Mouse (Mus musculus) heart, embryonic 10.5 days (tissue): ENCODE measurements around the gene Crybb1. TPM values are rescaled to one million over a fixed set of nuclear protein-coding genes. Genes with fewer than 3 reads are reported as not detected.

ENCODE experiments used
- DNase-seq: peaks from one replicate; pipeline ENCODE4 v3.0.0-alpha.2; 2017; ENCODE audit warnings: low spot score
- H3K27ac ChIP-seq: fragments of 300-500 bp; sonication (generic); 2 replicates; pipeline ENCODE4 v1.5.1; 2016; ENCODE audit warnings: mild to moderate bottlenecking
- H3K27me3 ChIP-seq: fragments of 300-500 bp; sonication (generic); 2 replicates; pipeline ENCODE4 v1.6.1; 2016; ENCODE audit warnings: mild to moderate bottlenecking; ENCODE audit not compliant: poor library complexity, insufficient read depth, severe bottlenecking
- H3K36me3 ChIP-seq: fragments of 300-500 bp; sonication (generic); 2 replicates; pipeline ENCODE4 v1.6.1; 2016; ENCODE audit warnings: mild to moderate bottlenecking, moderate library complexity
- H3K4me1 ChIP-seq: fragments of 300-500 bp; sonication (generic); 2 replicates; pipeline ENCODE4 v1.6.1; 2016; ENCODE audit warnings: mild to moderate bottlenecking
- H3K4me3 ChIP-seq: fragments of 300-500 bp; sonication (generic); 2 replicates; pipeline ENCODE4 v1.5.1; 2016; ENCODE audit warnings: mild to moderate bottlenecking, moderate library complexity
- H3K9me3 ChIP-seq: fragments of 300-500 bp; sonication (generic); 2 replicates; pipeline ENCODE4 v1.6.1; 2016; ENCODE audit warnings: mild to moderate bottlenecking, moderate library complexity
- WGBS: fragments of 180-500 bp; shearing (Covaris S2); methylation state at CpG from one replicate; pipeline ENCODE4 v1.1.7; 2016; 5-methylcytosine and 5-hydroxymethylcytosine counted together
- polyA plus RNA-seq: library from polyadenylated mRNA; unstranded; fragments of >200 nt; fragmentation: Nextera tagmentation; extraction: Ambion mirVana; gene quantifications from 2 replicates; pipeline ENCODE4 v1.2.1, GENCODE M21; 2016

Gene Crybb1
- polyA plus RNA-seq, 1 experiment from 2014 or later: not detected

GRCm38 (mm10) chr5:112240761-112241160, 14.9 kb upstream of the Crybb1 start:
- Histone ChIP-seq H3K27ac (no peak overlapping the region), H3K27me3 (peaks cover 51% of the 10 kb centered on the region), H3K9me3 (no peaks in the 10 kb centered on the region), H3K4me1 (peaks cover 25% of the 10 kb centered on the region), H3K36me3 (no peaks in the 10 kb centered on the region), H3K4me3 (0 out of 2 replicates have a peak overlapping the region, but pooled peaks have one; percentile 6)
- WGBS: under 1% methylated on average over 10 of the region's 10 CpGs
- peak; percentile 89 for DNase-seq

GRCm38 (mm10) chr5:112241849-112242248, 13.8 kb upstream of the Crybb1 start:
- WGBS: 76% methylated on average over 2 of the region's 2 CpGs
- no peaks in the 10 kb centered on the region for H3K9me3 ChIP-seq
- H3K27ac ChIP-seq: no peak overlapping the region
- no peak for DNase-seq
- no peak overlapping the region for H3K4me3 ChIP-seq
- H3K4me1 ChIP-seq: peaks cover 25% of the 10 kb centered on the region
- H3K27me3 ChIP-seq: peaks cover 50% of the 10 kb centered on the region
- no peaks in the 10 kb centered on the region for H3K36me3 ChIP-seq

GRCm38 (mm10) chr5:112242361-112242778, 13.2 kb upstream of the Crybb1 start:
- WGBS: 52% methylated on average over 5 of the region's 5 CpGs
- peak overlapping the region; percentile 29; the same call in 1 of the 2 replicates for H3K27ac ChIP-seq
- H3K9me3 ChIP-seq: no peaks in the 10 kb centered on the region
- DNase-seq: no peak
- no peak overlapping the region for H3K4me3 ChIP-seq
- H3K27me3 ChIP-seq: peaks cover 50% of the 10 kb centered on the region
- no peaks in the 10 kb centered on the region for H3K36me3 ChIP-seq
- peaks cover 24% of the 10 kb centered on the region for H3K4me1 ChIP-seq

DNA sequence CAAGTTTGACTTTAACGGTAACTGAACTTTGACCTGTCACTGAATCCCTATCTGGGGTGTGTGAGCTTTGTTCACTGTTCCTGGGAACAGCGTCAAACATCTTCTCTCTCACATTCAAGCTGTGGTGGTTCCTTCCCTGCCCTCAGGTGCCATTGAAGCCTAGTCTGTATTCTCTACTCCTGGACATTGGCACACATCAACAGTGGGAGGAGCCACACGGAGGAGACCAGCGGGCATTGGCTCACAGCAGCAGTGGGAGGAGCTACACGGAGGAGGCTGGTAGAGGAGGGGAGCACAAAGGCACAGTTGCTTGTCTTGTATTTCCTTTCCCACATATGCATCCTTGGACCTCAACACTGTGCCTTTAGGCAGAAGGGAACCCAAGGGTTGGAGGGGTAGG, 12.6 kb upstream of the Crybb1 start:
- WGBS: 51% methylated on average over 5 of the region's 5 CpGs
- no peaks in the 10 kb centered on the region for H3K36me3 ChIP-seq
- peaks cover 20% of the 10 kb centered on the region for H3K4me1 ChIP-seq
- 0 out of 2 replicates have a peak overlapping the region, but pooled peaks have one; percentile 36 for H3K27ac ChIP-seq
- H3K4me3 ChIP-seq: no peak overlapping the region
- DNase-seq: no peak
- H3K9me3 ChIP-seq: no peaks in the 10 kb centered on the region
- H3K27me3 ChIP-seq: peaks cover 49% of the 10 kb centered on the region

DNA sequence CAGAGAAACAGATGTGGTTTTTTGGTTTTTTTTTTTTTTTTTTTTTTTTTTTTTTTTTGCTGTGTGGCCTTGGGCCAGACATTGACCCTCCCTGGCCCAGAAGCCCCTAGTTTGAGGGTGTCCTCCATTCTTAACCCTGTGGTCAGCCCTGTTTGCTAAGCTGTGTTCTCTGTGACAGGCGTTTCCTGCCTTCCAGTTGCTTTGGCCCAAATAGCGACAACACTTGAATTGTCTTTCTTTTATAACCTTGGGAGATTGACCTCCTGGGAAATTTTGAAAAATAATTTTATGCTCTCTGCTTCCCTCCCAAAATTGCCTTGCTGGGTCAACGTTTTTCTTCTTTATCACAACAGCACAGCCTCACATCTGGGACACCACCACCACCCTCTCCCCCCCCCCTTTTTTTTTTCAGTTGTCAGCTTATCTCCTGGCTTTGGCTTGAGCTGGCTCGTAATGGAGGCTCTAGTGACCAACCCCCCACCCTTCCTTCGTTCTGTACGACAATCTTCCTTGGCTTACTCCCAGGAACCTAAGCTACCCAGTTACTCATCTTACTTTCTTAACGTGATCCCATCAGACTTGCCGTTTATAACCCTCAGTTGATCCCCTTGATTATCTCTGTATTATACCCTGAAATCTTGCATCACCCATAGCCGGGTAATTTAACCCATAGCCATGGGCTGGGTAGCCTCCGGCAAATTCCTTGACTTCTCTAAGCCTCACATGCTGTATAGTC, 11.9 kb upstream of the Crybb1 start:
- WGBS: 47% methylated on average over 10 of the region's 10 CpGs
- Histone ChIP-seq H3K36me3 (no peaks in the 10 kb centered on the region), H3K9me3 (no peaks in the 10 kb centered on the region), H3K4me1 (peaks cover 20% of the 10 kb centered on the region), H3K27me3 (peaks cover 47% of the 10 kb centered on the region), H3K27ac (peak overlapping the region; percentile 42), H3K4me3 (no peak overlapping the region)
- no peak for DNase-seq

DNA sequence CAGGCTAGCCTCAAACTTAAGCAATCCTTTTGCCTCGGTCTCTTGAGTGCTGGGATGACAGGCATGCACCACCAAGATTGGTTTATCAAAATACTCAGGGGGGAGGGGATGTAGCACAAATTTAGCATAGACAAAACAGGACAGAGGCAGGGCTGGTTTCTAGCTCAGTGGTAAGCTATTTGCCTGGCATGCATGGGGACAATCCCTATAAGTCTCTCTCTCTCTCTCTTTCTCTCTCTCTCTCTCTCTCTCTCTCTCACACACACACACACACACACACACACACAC, 11.4 kb upstream of the Crybb1 start:
- 24% methylated on average over 1 of the region's 1 CpGs for WGBS
- DNase-seq: no peak
- H3K4me3 ChIP-seq: no peak overlapping the region
- H3K36me3 ChIP-seq: no peaks in the 10 kb centered on the region
- H3K27me3 ChIP-seq: peaks cover 47% of the 10 kb centered on the region
- peak overlapping the region; percentile 42 for H3K27ac ChIP-seq
- no peaks in the 10 kb centered on the region for H3K9me3 ChIP-seq
- H3K4me1 ChIP-seq: peaks cover 20% of the 10 kb centered on the region

GRCm38 (mm10) chr5:112244890-112245615, 10.6 kb upstream of the Crybb1 start:
- 43% methylated on average over 8 of the region's 8 CpGs for WGBS
- no peak overlapping the region for H3K4me3 ChIP-seq
- no peak for DNase-seq
- no peak overlapping the region for H3K27ac ChIP-seq
- peaks cover 20% of the 10 kb centered on the region for H3K4me1 ChIP-seq
- H3K9me3 ChIP-seq: no peaks in the 10 kb centered on the region
- H3K27me3 ChIP-seq: peaks cover 42% of the 10 kb centered on the region
- H3K36me3 ChIP-seq: no peaks in the 10 kb centered on the region

GRCm38 (mm10) chr5:112247399-112247798, 8.2 kb upstream of the Crybb1 start:
- peaks cover 19% of the 10 kb centered on the region for H3K4me1 ChIP-seq
- no peak overlapping the region for H3K4me3 ChIP-seq
- no peak overlapping the region for H3K27ac ChIP-seq
- peaks cover 52% of the 10 kb centered on the region for H3K27me3 ChIP-seq
- WGBS: 41% methylated on average over 8 of the region's 8 CpGs
- H3K36me3 ChIP-seq: no peaks in the 10 kb centered on the region
- no peak for DNase-seq
- no peaks in the 10 kb centered on the region for H3K9me3 ChIP-seq

DNA sequence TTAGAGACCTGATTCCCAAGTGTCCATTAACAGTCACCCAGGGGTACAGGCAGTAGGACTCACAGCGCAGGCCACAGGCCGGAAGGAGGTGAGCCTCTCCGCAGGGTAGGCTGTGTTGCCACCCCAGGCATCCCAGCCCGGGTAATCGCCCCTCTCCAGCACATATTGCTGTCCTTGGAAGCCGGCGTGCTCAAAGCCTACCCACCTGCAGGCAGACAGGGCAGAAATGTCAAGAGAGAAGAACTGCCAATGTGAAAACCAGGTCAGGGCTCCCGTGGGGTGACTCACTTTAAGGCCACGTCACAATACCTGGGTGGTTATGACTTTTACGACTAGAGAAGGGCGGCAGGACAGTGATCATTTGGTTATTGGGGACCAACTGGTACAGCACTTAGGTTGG, 6.5 kb upstream of the Crybb1 start:
- peaks cover 22% of the 10 kb centered on the region for H3K4me1 ChIP-seq
- 84% methylated on average over 11 of the region's 11 CpGs for WGBS
- peaks cover 61% of the 10 kb centered on the region for H3K27me3 ChIP-seq
- no peaks in the 10 kb centered on the region for H3K36me3 ChIP-seq
- no peak overlapping the region for H3K27ac ChIP-seq
- no peak for DNase-seq
- H3K4me3 ChIP-seq: no peak overlapping the region
- no peaks in the 10 kb centered on the region for H3K9me3 ChIP-seq

DNA sequence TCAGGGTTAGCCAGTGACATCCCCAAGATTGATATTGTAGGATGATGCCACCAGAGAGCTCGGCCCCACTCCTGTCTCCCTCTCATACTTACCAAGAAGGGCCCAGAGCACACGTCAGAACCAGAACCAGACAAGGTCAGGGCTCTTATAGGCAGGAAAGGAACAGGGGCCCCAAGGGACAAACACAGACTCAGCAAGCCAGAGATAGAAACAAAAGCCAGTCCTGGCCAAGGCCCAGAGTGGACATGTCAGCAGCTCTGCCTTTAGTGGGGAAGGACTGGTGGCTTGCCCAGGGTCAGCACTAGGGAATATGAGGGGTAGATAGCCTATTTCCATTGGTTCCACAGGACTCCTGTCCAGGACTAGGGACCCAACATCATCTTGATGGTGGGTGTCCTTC, 3.2 kb upstream of the Crybb1 start, which contains the start of gene Cryba4:
Cryba4 (minus strand) TSS at position 119 of the 400 bp plus-strand sequence.
- Histone ChIP-seq H3K27ac (0 out of 2 replicates have a peak within 1 kb of the TSS, but pooled peaks have one; percentile 29), H3K9me3 (no peaks in the 10 kb centered on the region), H3K4me3 (no peak within 1 kb of the TSS), H3K27me3 (peaks cover 77% of the 10 kb centered on the region), H3K4me1 (peaks cover 17% of the 10 kb centered on the region), H3K36me3 (no peaks in the 10 kb centered on the region)
- DNase-seq: no peak
- WGBS: 62% methylated on average over 2 of the region's 2 CpGs

GRCm38 (mm10) chr5:112253169-112253568, 2.4 kb upstream of the Crybb1 start:
- Histone ChIP-seq H3K4me3 (no peak overlapping the region), H3K27ac (0 out of 2 replicates have a peak overlapping the region, but pooled peaks have one; percentile 29), H3K27me3 (peaks cover 77% of the 10 kb centered on the region), H3K36me3 (no peaks in the 10 kb centered on the region), H3K9me3 (no peaks in the 10 kb centered on the region), H3K4me1 (peaks cover 17% of the 10 kb centered on the region)
- DNase-seq: no peak
- WGBS: 37% methylated on average over 8 of the region's 8 CpGs

DNA sequence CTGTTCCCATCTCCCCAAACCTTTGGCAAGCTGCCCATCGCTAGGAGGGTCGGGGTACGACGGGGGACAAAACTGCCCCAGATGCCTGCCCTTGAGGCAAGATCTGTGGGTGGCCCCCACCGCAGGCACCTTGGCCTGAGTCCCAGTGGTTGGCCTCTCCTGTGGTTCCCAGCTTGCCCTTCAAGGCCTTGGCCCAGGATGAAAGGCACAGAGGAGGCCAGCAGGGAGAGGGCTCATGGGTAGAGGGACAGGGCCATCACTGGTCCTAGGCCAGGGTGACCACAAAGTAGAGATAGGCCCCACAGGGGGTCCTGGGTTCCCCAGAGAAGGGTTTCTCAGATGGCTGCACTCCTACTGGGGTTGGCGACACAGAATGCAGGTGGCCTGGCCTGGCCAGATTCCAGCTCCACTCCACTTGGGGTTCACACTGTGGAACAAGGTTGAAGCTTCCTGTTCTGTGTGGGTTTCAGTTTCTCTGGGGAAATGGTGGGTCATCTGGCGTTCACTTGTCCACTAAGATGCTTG, 1.3 kb upstream of the Crybb1 start:
- DNase-seq: no peak
- Histone ChIP-seq H3K27ac (0 out of 2 replicates have a peak overlapping the region, but pooled peaks have one; percentile 16), H3K4me1 (peaks cover 17% of the 10 kb centered on the region), H3K4me3 (no peak overlapping the region), H3K27me3 (peaks cover 72% of the 10 kb centered on the region), H3K9me3 (no peaks in the 10 kb centered on the region), H3K36me3 (no peaks in the 10 kb centered on the region)
- WGBS: 80% methylated on average over 7 of the region's 7 CpGs

DNA sequence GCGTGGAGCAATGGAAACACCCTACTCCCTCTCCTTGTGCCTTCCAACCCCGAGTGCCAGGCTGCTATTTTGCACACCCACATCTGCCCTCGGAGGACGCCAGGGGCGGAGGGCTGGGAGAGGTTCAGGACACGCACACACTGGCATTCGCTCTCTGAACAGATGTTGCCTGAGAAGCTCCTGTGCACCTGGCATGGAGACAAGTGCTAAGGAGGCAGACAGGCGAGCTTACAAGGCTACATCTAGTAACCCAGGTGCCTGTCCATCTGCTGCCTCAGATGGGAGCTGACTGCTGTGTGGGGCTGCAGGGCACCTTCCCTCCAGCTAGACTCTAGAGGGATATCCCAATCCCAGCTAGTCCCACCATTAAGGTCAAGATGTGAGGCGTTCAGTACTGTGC, 842 bp downstream of the Crybb1 start:
- 73% methylated on average over 9 of the region's 9 CpGs for WGBS
- DNase-seq: no peak

More for the DNA sequence above, 842 bp downstream of the Crybb1 start:
- H3K4me1 ChIP-seq: peaks cover 17% of the 10 kb centered on the region
- H3K36me3 ChIP-seq: no peaks in the 10 kb centered on the region
- H3K27me3 ChIP-seq: peaks cover 75% of the 10 kb centered on the region
- H3K9me3 ChIP-seq: no peaks in the 10 kb centered on the region
- no peak overlapping the region for H3K27ac ChIP-seq
- H3K4me3 ChIP-seq: no peak overlapping the region
